Mouse (Mus musculus) brain, embryonic 18.5 days (tissue): ENCODE results near the gene E030030I06Rik.
"Not testable (repeated sequence)": the region's sequence is repeated elsewhere in the genome, so short reads cannot be mapped to it uniquely, and the experiment has no call there.

Experiments
- DNase-seq: peaks from one replicate; pipeline ENCODE4 v3.0.0-alpha.2; 2012; ENCODE audit warnings: low read depth, low spot score

E030030I06Rik gene

GRCm38 (mm10) chr10:22151863-22152640 lies 3.0 kb upstream of the E030030I06Rik start:
- DNase-seq, result not testable (repeated sequence)

GRCm38 (mm10) chr10:22151056-22151862 lies 2.2 kb upstream of the E030030I06Rik start:
- DNase-seq, result not testable (repeated sequence)

GRCm38 (mm10) chr10:22150593-22150992 lies 1.5 kb upstream of the E030030I06Rik start:
- no peak for DNase-seq

GRCm38 (mm10) chr10:22149691-22150465 lies 808 bp upstream of the E030030I06Rik start:
- no peak for DNase-seq

GRCm38 (mm10) chr10:22148441-22149072 lies 513 bp downstream of the E030030I06Rik start:
- no peak for DNase-seq

GRCm38 (mm10) chr10:22142926-22143325 lies 6.1 kb downstream of the E030030I06Rik start:
- no peak for DNase-seq

DNA sequence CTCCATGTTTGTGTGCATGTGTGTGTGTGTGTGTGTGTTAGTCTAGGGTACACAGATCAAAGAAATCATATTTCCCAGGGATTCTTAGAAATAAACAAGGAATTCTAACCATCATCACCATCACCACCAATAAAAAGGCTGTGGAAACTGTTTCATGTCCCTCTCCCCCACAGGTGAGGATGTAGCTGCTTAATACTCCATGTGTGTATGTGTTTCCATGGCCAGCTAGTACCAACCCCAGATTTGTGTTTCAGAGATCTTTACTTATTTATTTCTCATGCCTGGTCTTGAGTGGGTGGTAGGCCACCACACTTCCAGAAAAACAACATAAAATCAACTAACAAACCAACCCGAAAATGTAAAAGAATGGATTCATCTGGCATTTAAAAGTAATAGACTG lies 6.9 kb downstream of the E030030I06Rik start:
- DNase-seq, result not testable (repeated sequence)

GRCm38 (mm10) chr10:22140665-22141280 lies 8.3 kb downstream of the E030030I06Rik start:
- DNase-seq, result no peak

DNA sequence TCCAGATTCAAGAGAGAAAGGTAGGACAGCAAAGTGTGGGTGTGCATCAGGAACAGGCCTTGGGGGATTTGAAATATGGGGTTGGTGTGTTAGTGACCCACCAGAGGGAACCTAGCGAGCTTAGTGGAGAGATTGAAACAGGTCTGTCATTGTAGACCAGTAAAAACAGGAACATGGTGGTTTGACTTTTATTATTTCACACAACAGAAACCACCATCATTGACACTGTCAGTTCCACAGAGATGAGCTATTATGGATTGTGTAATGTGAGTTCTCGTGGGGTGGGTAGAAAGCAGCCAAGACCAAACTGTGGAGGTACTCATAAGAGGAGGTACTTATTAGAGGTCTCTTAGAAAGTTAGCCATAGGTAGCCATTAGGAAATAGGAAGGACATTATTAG lies 74.5 kb downstream of the E030030I06Rik start:
- DNase-seq, result no peak

DNA sequence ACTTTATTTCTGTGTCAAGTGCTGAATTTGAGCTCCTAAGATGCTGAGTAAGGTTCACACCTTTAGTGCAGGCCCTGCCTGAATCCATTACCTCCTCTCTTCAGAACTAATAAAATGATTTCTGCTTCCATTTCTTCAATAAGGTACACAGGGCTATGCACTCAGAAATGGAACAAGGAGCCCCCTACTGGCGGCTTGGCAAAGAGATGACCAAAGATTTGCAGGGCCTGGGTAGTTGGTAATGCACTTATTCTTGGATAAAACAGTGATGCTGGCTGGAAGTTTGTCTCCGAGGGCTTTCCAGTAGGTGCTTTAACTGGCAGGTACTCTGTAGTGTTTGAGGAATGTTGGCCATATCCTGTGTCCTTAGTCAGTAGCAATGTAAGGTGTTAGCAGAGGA lies 76.3 kb downstream of the E030030I06Rik start:
- no peak for DNase-seq

- no peak for DNase-seq
Measured at GRCm38 (mm10) chr10:22070576-22070975, 78.5 kb downstream of the E030030I06Rik start.

GRCm38 (mm10) chr10:22070168-22070567 lies 78.9 kb downstream of the E030030I06Rik start:
- no peak for DNase-seq

GRCm38 (mm10) chr10:22067979-22068378 lies 81.1 kb downstream of the E030030I06Rik start, which contains the start of gene 4930444G20Rik:
Gene 4930444G20Rik (minus strand): TSS chr10:22068079.
- DNase-seq, result not testable (repeated sequence)
